Mouse (Mus musculus) heart, embryonic 12.5 days (tissue): ENCODE measurements around the gene Fbxo31. TPM values are rescaled to one million over a fixed set of nuclear protein-coding genes. Genes with fewer than 3 reads are reported as not detected.

Source experiments
- ATAC-seq: fragments of 200-750 bp; cut with Nextera tagmentation; 2 replicates; pipeline ENCODE4 v1.8.0; 2017; ENCODE audit warnings: moderate TSS enrichment, moderate library complexity; ENCODE audit not compliant: insufficient number of reproducible peaks, low FRiP score
- H3K27ac ChIP-seq: fragments of 300-500 bp; sonication (generic); 2 replicates; pipeline ENCODE4 v1.5.1; 2016; ENCODE audit warnings: mild to moderate bottlenecking, moderate library complexity; ENCODE audit not compliant: poor library complexity, severe bottlenecking
- H3K27me3 ChIP-seq: fragments of 300-500 bp; sonication (generic); replicated peaks from 2 replicates; pipeline ENCODE4 v1.6.1; 2016; ENCODE audit warnings: mild to moderate bottlenecking, moderate library complexity
- H3K36me3 ChIP-seq: fragments of 300-500 bp; sonication (generic); 2 replicates; pipeline ENCODE4 v1.6.1; 2016; ENCODE audit warnings: mild to moderate bottlenecking, moderate library complexity
- H3K4me1 ChIP-seq: fragments of 300-500 bp; sonication (generic); replicated peaks from 2 replicates; pipeline ENCODE4 v1.6.1; 2016; ENCODE audit warnings: mild to moderate bottlenecking
- H3K4me2 ChIP-seq: fragments of 300-500 bp; sonication (generic); 2 replicates; pipeline ENCODE4 v1.6.1; 2016; ENCODE audit warnings: mild to moderate bottlenecking, moderate library complexity
- H3K4me3 ChIP-seq: fragments of 300-500 bp; sonication (generic); 2 replicates; pipeline ENCODE4 v1.5.1; 2016; ENCODE audit warnings: mild to moderate bottlenecking
- H3K9ac ChIP-seq: fragments of 300-500 bp; sonication (generic); 2 replicates; pipeline ENCODE4 v1.6.1; 2016; ENCODE audit warnings: mild to moderate bottlenecking, moderate library complexity
- H3K9me3 ChIP-seq: fragments of 300-500 bp; sonication (generic); replicated peaks from 2 replicates; pipeline ENCODE4 v1.6.1; 2016; ENCODE audit warnings: mild to moderate bottlenecking, moderate library complexity
- WGBS: fragments of 180-500 bp; shearing (Covaris S2); methylation state at CpG from one replicate; pipeline ENCODE4 v1.1.7; 2016; 5-methylcytosine and 5-hydroxymethylcytosine counted together
- polyA plus RNA-seq: library from polyadenylated mRNA; unstranded; fragments of >200 nt; fragmentation: Nextera tagmentation; extraction: Ambion mirVana; gene quantifications from 2 replicates; pipeline ENCODE4 v1.2.1, GENCODE M21; 2016

The Fbxo31 gene
- 13.7 and 15.7 TPM in 2 replicates for polyA plus RNA-seq

DNA sequence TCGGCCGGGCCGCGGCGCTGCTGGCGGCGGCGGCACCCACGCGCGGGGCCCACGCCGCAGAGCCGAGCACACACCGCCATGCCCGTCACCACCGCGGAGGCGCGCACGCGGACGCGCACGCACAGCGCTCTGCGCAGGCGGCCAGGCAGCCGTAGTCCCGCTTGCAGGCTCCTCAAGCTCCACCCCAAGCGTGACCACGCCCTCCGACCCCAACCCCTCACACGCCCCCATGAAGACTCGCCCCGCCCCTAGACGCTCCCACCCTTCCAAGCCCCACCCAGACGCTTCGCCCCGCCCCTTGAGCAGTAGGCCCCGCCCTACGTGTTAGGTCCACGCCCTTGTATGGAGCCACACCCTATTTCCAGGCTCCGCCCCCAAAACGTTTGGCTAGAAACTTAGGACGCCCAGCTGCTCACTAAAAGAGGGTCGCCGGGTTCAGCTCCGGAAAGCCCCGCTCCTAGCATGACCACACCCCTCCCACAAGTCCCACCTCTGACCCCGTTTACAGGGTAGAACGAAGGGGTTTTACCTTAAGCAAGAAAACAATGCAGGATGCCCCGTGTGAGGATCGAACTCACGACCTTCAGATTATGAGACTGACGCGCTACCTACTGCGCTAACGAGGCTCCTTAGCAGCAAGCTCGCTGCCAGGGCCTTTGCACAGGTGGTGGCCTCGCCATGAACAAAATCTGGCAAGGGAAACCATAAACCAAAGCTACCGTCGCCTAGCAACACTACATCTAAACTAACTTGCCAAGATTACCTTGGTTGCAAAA lies at the start of gene Fbxo31:
TSS of gene Fbxo31 (minus strand) at position 131 of the 776 bp plus-strand sequence.
- Histone ChIP-seq H3K27ac (no peak within 1 kb of the TSS), H3K9me3 (no peaks in the 10 kb centered on the region), H3K4me2 (peak within 1 kb of the TSS; percentile 96), H3K27me3 (no peaks in the 10 kb centered on the region), H3K36me3 (no peaks in the 10 kb centered on the region), H3K9ac (peak within 1 kb of the TSS; percentile 93), H3K4me1 (peaks cover 19% of the 10 kb centered on the region), H3K4me3 (peak within 1 kb of the TSS; percentile 93)
- ATAC-seq, result peak; percentile 94
- 2% methylated on average over 52 of the region's 63 CpGs for WGBS

- no peak overlapping the region for H3K4me2 ChIP-seq
- no peaks in the 10 kb centered on the region for H3K9me3 ChIP-seq
- WGBS, result 83% methylated on average over 8 of the region's 8 CpGs
- ATAC-seq, result no peak
- no peak overlapping the region for H3K27ac ChIP-seq
- H3K36me3 ChIP-seq, result peaks cover 8% of the 10 kb centered on the region; the same call in 1 of the 2 replicates
- peaks cover 69% of the 10 kb centered on the region for H3K4me1 ChIP-seq
- no peaks in the 10 kb centered on the region for H3K27me3 ChIP-seq
- H3K9ac ChIP-seq, result no peak overlapping the region
- no peak overlapping the region for H3K4me3 ChIP-seq
These were observed 44.4 kb upstream of the Fbxo31 start for GRCm38 (mm10) chr8:121623043-121623442.

DNA sequence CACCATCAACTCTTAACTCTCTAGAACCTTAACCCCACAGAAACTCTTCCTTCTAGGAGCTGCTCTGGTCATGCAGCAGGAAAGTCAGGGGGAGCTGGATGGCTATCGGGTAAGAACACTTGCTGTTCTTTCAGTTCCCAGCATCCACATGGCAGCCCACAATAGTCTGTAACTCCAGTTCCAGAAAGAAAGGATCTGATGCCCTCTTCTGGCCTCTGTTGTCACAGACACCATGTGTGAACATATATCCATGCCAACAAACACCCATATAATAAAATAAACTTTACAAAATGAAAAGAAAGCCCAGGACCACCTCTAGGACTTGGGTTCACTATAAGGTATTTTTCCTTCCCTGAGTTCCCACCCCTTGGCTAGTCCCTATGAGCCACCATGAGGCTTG lies 43.3 kb upstream of the Fbxo31 start:
- no peak overlapping the region for H3K4me2 ChIP-seq
- no peak overlapping the region for H3K27ac ChIP-seq
- H3K4me3 ChIP-seq, result no peak overlapping the region
- H3K9me3 ChIP-seq, result no peaks in the 10 kb centered on the region
- 56% methylated on average over 1 of the region's 1 CpGs for WGBS
- no peak for ATAC-seq
- H3K27me3 ChIP-seq, result no peaks in the 10 kb centered on the region
- peaks cover 9% of the 10 kb centered on the region; the same call in 1 of the 2 replicates for H3K36me3 ChIP-seq
- peaks cover 73% of the 10 kb centered on the region for H3K4me1 ChIP-seq
- H3K9ac ChIP-seq, result no peak overlapping the region

GRCm38 (mm10) chr8:121620801-121621516 lies 42.4 kb upstream of the Fbxo31 start:
- peaks cover 64% of the 10 kb centered on the region for H3K4me1 ChIP-seq
- 59% methylated on average over 12 of the region's 12 CpGs for WGBS
- H3K9ac ChIP-seq, result no peak overlapping the region
- H3K4me2 ChIP-seq, result no peak overlapping the region; the same call in 1 of the 2 replicates
- H3K27me3 ChIP-seq, result no peaks in the 10 kb centered on the region
- H3K9me3 ChIP-seq, result no peaks in the 10 kb centered on the region
- ATAC-seq, result no peak
- H3K36me3 ChIP-seq, result peaks cover 16% of the 10 kb centered on the region; the same call in 1 of the 2 replicates
- no peak overlapping the region for H3K4me3 ChIP-seq
- peak overlapping the region; percentile 71 for H3K27ac ChIP-seq

DNA sequence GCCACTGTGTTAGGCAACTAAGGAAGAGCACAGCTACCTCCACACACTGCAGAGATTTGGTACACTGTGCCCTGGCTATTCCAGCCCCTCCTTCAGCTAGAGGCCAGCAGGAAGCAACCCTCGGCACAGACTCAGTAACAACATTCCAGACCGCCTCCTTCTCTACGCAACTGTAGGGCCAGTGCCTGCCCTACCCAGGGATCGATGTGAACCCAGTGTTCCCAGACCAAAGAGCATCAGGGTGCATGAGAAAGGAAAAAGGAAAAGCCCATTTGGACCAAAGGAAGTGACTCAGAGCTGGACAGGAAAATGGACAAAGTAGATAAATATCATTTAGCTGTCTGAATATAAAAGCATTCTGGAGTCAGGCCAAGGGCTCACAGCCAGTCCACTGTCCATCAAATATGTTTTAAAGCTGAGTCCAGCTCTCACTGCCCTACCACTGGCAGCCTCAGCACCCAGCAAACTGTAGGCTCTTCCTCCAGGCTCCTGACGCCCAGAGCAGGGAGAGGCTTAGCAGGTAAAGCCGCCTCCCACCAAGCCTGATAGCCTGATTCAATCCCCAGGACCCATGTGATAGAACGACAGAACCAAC lies 40.9 kb upstream of the Fbxo31 start:
- H3K9me3 ChIP-seq, result no peaks in the 10 kb centered on the region
- H3K4me3 ChIP-seq, result no peak overlapping the region
- peaks cover 21% of the 10 kb centered on the region; the same call in 1 of the 2 replicates for H3K36me3 ChIP-seq
- peak overlapping the region; percentile 71 for H3K27ac ChIP-seq
- H3K4me1 ChIP-seq, result peaks cover 50% of the 10 kb centered on the region
- no peaks in the 10 kb centered on the region for H3K27me3 ChIP-seq
- H3K9ac ChIP-seq, result no peak overlapping the region
- H3K4me2 ChIP-seq, result 0 out of 2 replicates have a peak overlapping the region, but pooled peaks have one; percentile 3
- peak; percentile 80 for ATAC-seq
- WGBS, result 33% methylated on average over 7 of the region's 7 CpGs

- Histone ChIP-seq H3K9ac (no peak overlapping the region), H3K4me2 (no peak overlapping the region), H3K27ac (no peak overlapping the region), H3K4me3 (no peak overlapping the region), H3K9me3 (no peaks in the 10 kb centered on the region), H3K27me3 (no peaks in the 10 kb centered on the region), H3K36me3 (peaks cover 47% of the 10 kb centered on the region), H3K4me1 (peaks cover 26% of the 10 kb centered on the region)
- ATAC-seq, result no peak
These were observed 34.8 kb upstream of the Fbxo31 start for GRCm38 (mm10) chr8:121613419-121613818.

- no peak for ATAC-seq
- peaks cover 12% of the 10 kb centered on the region for H3K4me1 ChIP-seq
- no peaks in the 10 kb centered on the region for H3K9me3 ChIP-seq
- no peak overlapping the region for H3K27ac ChIP-seq
- H3K4me2 ChIP-seq, result no peak overlapping the region
- WGBS, result 83% methylated on average over 11 of the region's 11 CpGs
- no peak overlapping the region for H3K9ac ChIP-seq
- H3K36me3 ChIP-seq, result peaks cover 59% of the 10 kb centered on the region
- no peak overlapping the region for H3K4me3 ChIP-seq
- no peaks in the 10 kb centered on the region for H3K27me3 ChIP-seq
These were observed 31.3 kb upstream of the Fbxo31 start for GRCm38 (mm10) chr8:121609916-121610315.

GRCm38 (mm10) chr8:121609251-121609650 lies 30.6 kb upstream of the Fbxo31 start:
- peaks cover 66% of the 10 kb centered on the region for H3K36me3 ChIP-seq

DNA sequence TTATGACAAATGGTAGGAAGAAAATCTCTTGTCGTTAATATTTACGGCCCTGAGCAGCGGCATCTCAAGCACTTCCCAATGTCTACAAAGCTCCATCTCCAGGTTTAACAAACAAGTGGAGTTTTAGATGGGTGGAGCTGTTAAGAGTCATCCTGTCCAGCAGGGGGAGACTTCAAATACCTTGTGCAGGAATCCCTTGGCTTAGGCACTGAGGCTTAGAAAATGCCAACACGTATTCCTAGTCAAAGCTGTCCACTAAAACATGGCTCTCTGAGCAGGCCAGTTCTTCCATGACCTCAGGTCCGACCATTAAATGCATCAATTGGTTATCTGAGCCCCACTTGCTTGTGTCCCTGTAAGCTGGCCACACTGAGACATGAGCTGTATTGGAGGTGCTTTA lies 29.1 kb upstream of the Fbxo31 start:
- WGBS, result 86% methylated on average over 5 of the region's 5 CpGs
- no peaks in the 10 kb centered on the region for H3K4me1 ChIP-seq
- peaks cover 78% of the 10 kb centered on the region for H3K36me3 ChIP-seq
- no peak overlapping the region for H3K4me3 ChIP-seq
- H3K27me3 ChIP-seq, result no peaks in the 10 kb centered on the region
- H3K9ac ChIP-seq, result no peak overlapping the region
- H3K4me2 ChIP-seq, result no peak overlapping the region
- no peaks in the 10 kb centered on the region for H3K9me3 ChIP-seq
- no peak overlapping the region for H3K27ac ChIP-seq
- ATAC-seq, result no peak

More at GRCm38 (mm10) chr8:121609251-121609650, 30.6 kb upstream of the Fbxo31 start:
- peaks cover 12% of the 10 kb centered on the region for H3K4me1 ChIP-seq
- no peaks in the 10 kb centered on the region for H3K27me3 ChIP-seq
- H3K4me2 ChIP-seq, result no peak overlapping the region
- ATAC-seq, result no peak
- H3K9ac ChIP-seq, result no peak overlapping the region
- H3K4me3 ChIP-seq, result no peak overlapping the region
- H3K27ac ChIP-seq, result no peak overlapping the region
- H3K9me3 ChIP-seq, result no peaks in the 10 kb centered on the region
- WGBS, result 74% methylated on average over 15 of the region's 15 CpGs

- Histone ChIP-seq H3K4me1 (no peaks in the 10 kb centered on the region), H3K9me3 (no peaks in the 10 kb centered on the region), H3K27me3 (no peaks in the 10 kb centered on the region), H3K27ac (no peak overlapping the region), H3K4me2 (no peak overlapping the region), H3K4me3 (no peak overlapping the region), H3K9ac (no peak overlapping the region), H3K36me3 (peaks cover 91% of the 10 kb centered on the region)
- WGBS, result 94% methylated on average over 12 of the region's 12 CpGs
- ATAC-seq, result no peak
These were observed 25.2 kb upstream of the Fbxo31 start for GRCm38 (mm10) chr8:121603801-121604200.

GRCm38 (mm10) chr8:121602860-121603259 lies 24.3 kb upstream of the Fbxo31 start:
- 19% methylated on average over 3 of the region's 3 CpGs for WGBS
- Histone ChIP-seq H3K4me2 (no peak overlapping the region), H3K36me3 (peaks cover 87% of the 10 kb centered on the region), H3K4me3 (no peak overlapping the region), H3K27ac (no peak overlapping the region), H3K27me3 (no peaks in the 10 kb centered on the region), H3K9ac (no peak overlapping the region), H3K9me3 (no peaks in the 10 kb centered on the region), H3K4me1 (no peaks in the 10 kb centered on the region)
- 0 out of 2 replicates have a peak, but pooled peaks have one; percentile 17 for ATAC-seq
